ENCODE assay signal across 14 mouse cellular contexts in the genomic region with DNA sequence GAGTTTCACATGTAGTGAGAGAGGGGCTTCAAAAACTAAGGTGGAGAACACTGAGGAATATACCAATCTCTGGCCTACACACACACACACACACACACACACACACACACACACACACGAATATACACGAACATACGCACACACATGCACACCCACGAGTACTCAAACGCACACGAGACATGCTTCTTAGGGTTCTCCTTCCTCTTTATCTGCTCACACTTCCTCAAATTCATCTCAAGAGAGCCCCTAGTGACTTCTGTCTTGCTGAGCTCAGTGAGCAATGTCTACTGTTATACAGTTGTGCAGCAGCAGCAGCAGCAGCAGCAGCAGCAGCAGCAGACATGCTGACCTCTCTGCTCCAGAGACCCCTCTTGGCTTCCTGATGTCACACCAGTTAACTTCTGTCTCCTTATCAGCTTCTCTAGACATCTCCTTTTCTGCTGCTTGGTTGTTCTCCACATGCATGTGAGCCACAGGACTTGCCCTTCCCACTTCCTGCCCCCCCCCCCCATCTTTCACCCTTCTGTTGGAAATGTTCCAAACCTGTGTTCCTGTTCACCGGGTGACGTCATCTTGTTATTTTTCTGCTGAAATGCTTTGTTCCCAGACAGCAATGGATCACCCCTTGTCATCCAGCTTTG.
DNase-seq lines count a peak whose midpoint lies in the region; ATAC-seq lines count a peak whose summit lies in the region.
"Had no signal": no experiment of that assay in that cellular context is flagged by ENCODE, and none has a peak within 500 bp of the region (broad histone marks: within the 10 kb centered on the region; RNA-seq: fewer than 3 reads in every experiment).

No protein-coding gene starts in this region.

- H3K9me3 ChIP-seq in hindbrain, embryonic 10.5 days = no peaks in the 10 kb centered on the region
- H3K9me3 ChIP-seq in hindbrain, embryonic 11.5 days (ENCODE audit: control insufficient read depth, low read length) = no peaks in the 10 kb centered on the region
- H3K9me3 ChIP-seq in liver, embryonic 11.5 days (ENCODE audit: control insufficient read depth, low read length) = no peaks in the 10 kb centered on the region; the same call in 1 of the 2 replicates
- H3K9me3 ChIP-seq: hindbrain, embryonic 15.5 days; midbrain, embryonic 10.5 days; neural tube, embryonic 12.5 days had no signal

- no peak overlapping the region for H3K9ac ChIP-seq in hindbrain, embryonic 11.5 days (ENCODE audit: low read depth, low read length)
- H3K9ac ChIP-seq in liver, embryonic 11.5 days (ENCODE audit: low read depth, low read length) = no peak overlapping the region
- H3K9ac ChIP-seq: hindbrain, embryonic 15.5 days; neural tube, embryonic 12.5 days had no signal

- WGBS in hindbrain, embryonic 10.5 days = 80% methylated on average over 8 of the region's 8 CpGs
- WGBS in hindbrain, embryonic 11.5 days = 73% methylated on average over 8 of the region's 8 CpGs
- WGBS in liver, embryonic 11.5 days = 37% methylated on average over 8 of the region's 8 CpGs

- no peaks in the 10 kb centered on the region for H3K36me3 ChIP-seq in hindbrain, embryonic 10.5 days
- H3K36me3 ChIP-seq in hindbrain, embryonic 11.5 days (ENCODE audit: control insufficient read depth, insufficient read depth, low read length) = no peaks in the 10 kb centered on the region
- H3K36me3 ChIP-seq in liver, embryonic 11.5 days (ENCODE audit: control insufficient read depth, insufficient read depth, low read length) = no peaks in the 10 kb centered on the region
- no peaks in the 10 kb centered on the region for H3K36me3 ChIP-seq in splenic B cell, adult 2 months (ENCODE audit: control insufficient read depth, insufficient read depth, low read length, poor library complexity, severe bottlenecking)
- H3K36me3 ChIP-seq: hindbrain, embryonic 15.5 days; neural tube, embryonic 12.5 days had no signal

- no peak for ATAC-seq in hindbrain, embryonic 11.5 days (ENCODE audit: low FRiP score)
- peak; percentile 26; the same call in 1 of the 2 replicates for ATAC-seq in liver, embryonic 11.5 days (replicated peaks; ENCODE audit: low FRiP score)

- H3K27me3 ChIP-seq in hindbrain, embryonic 10.5 days (ENCODE audit: insufficient read depth, poor library complexity, severe bottlenecking) = no peaks in the 10 kb centered on the region
- no peaks in the 10 kb centered on the region for H3K27me3 ChIP-seq in hindbrain, embryonic 11.5 days (ENCODE audit: control insufficient read depth, insufficient read depth, low read length)
- H3K27me3 ChIP-seq in liver, embryonic 11.5 days (replicated peaks; ENCODE audit: control insufficient read depth, insufficient read depth, low read length) = no peaks in the 10 kb centered on the region
- no peaks in the 10 kb centered on the region for H3K27me3 ChIP-seq in splenic B cell, adult 2 months (ENCODE audit: control insufficient read depth, insufficient read depth, low read length, poor library complexity, severe bottlenecking)
- H3K27me3 ChIP-seq: hindbrain, embryonic 15.5 days; neural tube, embryonic 12.5 days had no signal

- no peak overlapping the region for H3K4me3 ChIP-seq in hindbrain, embryonic 10.5 days
- no peak overlapping the region for H3K4me3 ChIP-seq in hindbrain, embryonic 11.5 days (ENCODE audit: low read depth, low read length)
- H3K4me3 ChIP-seq in liver, embryonic 11.5 days (ENCODE audit: low read depth, low read length) = no peak overlapping the region
- H3K4me3 ChIP-seq: hindbrain, embryonic 15.5 days; midbrain, embryonic 10.5 days; neural tube, embryonic 12.5 days had no signal

- peaks cover 15% of the 10 kb centered on the region for H3K4me1 ChIP-seq in hindbrain, embryonic 10.5 days (replicated peaks)
- no peaks in the 10 kb centered on the region for H3K4me1 ChIP-seq in hindbrain, embryonic 11.5 days (replicated peaks; ENCODE audit: control insufficient read depth, insufficient read depth, low read length)
- no peaks in the 10 kb centered on the region for H3K4me1 ChIP-seq in liver, embryonic 11.5 days (replicated peaks; ENCODE audit: control insufficient read depth, insufficient read depth, low read length)
- H3K4me1 ChIP-seq: hindbrain, embryonic 15.5 days; neural tube, embryonic 12.5 days had no signal

- H3K4me2 ChIP-seq in hindbrain, embryonic 11.5 days (replicated peaks; ENCODE audit: low read depth, low read length) = no peak overlapping the region
- H3K4me2 ChIP-seq in liver, embryonic 11.5 days = no peak overlapping the region
- H3K4me2 ChIP-seq: hindbrain, embryonic 15.5 days; neural tube, embryonic 12.5 days had no signal

- H3K27ac ChIP-seq in hindbrain, embryonic 10.5 days = no peak overlapping the region; the same call in 1 of the 2 replicates
- H3K27ac ChIP-seq in hindbrain, embryonic 11.5 days (ENCODE audit: low read depth, low read length) = no peak overlapping the region
- H3K27ac ChIP-seq in liver, embryonic 11.5 days (ENCODE audit: low read depth, low read length) = no peak overlapping the region
- H3K27ac ChIP-seq: hindbrain, embryonic 15.5 days; midbrain, embryonic 10.5 days; neural tube, embryonic 12.5 days had no signal

- peak; percentile 2 for DNase-seq in hindbrain, embryonic 10.5 days (ENCODE audit: low spot score)
- no peak for DNase-seq in hindbrain, embryonic 11.5 days (ENCODE audit: low spot score)
- peak; percentile 4 for DNase-seq in thymus, postnatal 0 days (ENCODE audit: low spot score)
- no peak for DNase-seq in thymus, postnatal 36 days
- DNase-seq in liver, embryonic 11.5 days (ENCODE audit: low spot score) = no peak
- DNase-seq in splenic B cell, adult 2 months (ENCODE audit: low read depth, low spot score) = peak; percentile 39
- DNase-seq in frontal cortex, postnatal 36 days (ENCODE audit: low spot score in 2 of 2) = no peak
- DNase-seq in thymus, adult 18-20 months = no peak
- DNase-seq: cerebellum, postnatal 14 days; kidney, postnatal 10 days; thymus, postnatal 4 days had no signal

Comparison
In these comparisons a context has a peak if more than half of its experiments do, and no peak if none do; other contexts are left out.
1. DNase-seq: peak in hindbrain, embryonic 10.5 days (single experiment), thymus, postnatal 0 days (single experiment) and splenic B cell, adult 2 months (single experiment); none in hindbrain, embryonic 11.5 days (single experiment), thymus, postnatal 36 days (0 of 2), liver, embryonic 11.5 days (single experiment), frontal cortex, postnatal 36 days (0 of 2) and thymus, adult 18-20 months (0 of 2).